Mouse (Mus musculus): ENCODE results near the gene Syp.

The Syp gene

GRCm38 (mm10) chrX:7638401-7639091, at the start of gene Syp:
Syp (plus strand) TSS chrX:7638471.
- DNase-seq (ENCODE audit: low read depth): no peak

DNA sequence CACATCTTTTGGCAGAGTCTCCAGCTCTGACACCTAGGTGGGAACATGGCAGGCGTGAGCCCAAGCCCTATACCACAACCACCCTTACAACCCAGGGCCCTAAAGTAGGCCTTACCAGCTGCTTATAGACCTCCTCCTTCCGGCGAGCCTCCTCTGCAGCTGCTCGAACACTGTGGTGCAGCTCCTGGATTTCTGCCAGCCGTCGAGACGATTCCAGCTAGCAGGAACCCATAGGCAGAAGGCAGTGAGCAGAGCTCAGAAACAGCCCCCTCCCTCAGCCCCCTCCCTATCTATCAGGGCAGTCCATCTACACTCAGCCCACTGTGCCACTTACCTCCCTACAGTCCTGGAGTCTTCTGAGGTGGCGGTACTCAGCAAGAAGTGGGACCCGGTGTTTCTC, 42.9 kb upstream of the Syp start:
- DNase-seq (ENCODE audit: low read depth): no peak

DNA sequence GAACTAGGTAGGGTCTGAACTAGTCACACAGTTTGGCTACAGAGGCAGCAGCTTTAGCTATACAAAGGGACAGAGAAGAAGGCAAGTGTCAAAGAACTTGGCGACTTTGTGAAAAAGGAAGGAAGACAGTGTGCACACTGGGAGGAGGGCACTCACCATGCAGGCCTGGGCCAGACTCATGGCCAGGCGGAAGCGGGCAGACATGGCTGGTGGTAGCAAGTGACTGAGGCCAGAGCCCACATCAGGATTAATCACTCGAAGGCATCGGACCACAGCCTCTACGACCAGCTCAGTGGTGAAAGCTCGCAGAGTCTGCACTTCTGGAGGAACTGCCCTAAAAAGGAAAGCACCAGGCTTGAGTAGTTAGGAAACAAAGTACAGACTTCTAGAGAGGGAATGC, 34.3 kb upstream of the Syp start:
- no peak for DNase-seq (ENCODE audit: low read depth)

- peak; percentile 62 for DNase-seq (ENCODE audit: low read depth)
Measured at GRCm38 (mm10) chrX:7604879-7605574, 33.2 kb upstream of the Syp start, which contains the start of gene Ccdc22. Ccdc22 (minus strand) TSS chrX:7605517.

DNA sequence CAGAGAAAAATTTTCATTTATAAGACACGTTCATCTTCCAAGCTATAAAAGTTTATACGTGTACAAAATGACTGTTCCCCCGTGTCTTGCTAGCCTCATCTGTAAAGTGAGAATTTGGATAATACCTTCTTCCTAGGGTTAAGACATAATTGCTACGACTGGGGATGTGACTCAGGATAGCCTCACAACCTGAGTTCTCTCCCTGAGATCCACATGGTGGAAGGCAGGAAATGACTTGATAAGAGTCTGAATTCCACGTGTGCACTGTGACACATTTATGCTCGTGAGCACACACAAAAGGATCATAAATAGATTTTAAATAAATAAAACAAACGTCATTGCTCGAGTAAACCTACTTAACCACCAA, 32.7 kb upstream of the Syp start:
- DNase-seq (ENCODE audit: low read depth): no peak

- DNase-seq (ENCODE audit: low read depth): no peak
Measured at GRCm38 (mm10) chrX:7606783-7607182, 31.5 kb upstream of the Syp start, which contains the start of gene Cacna1f. Cacna1f (plus strand) TSS chrX:7607083.

- no peak for DNase-seq (ENCODE audit: low read depth)
Measured at GRCm38 (mm10) chrX:7610035-7610434, 28.2 kb upstream of the Syp start.

- no peak for DNase-seq (ENCODE audit: low read depth)
Measured at GRCm38 (mm10) chrX:7610536-7611258, 27.6 kb upstream of the Syp start.

DNA sequence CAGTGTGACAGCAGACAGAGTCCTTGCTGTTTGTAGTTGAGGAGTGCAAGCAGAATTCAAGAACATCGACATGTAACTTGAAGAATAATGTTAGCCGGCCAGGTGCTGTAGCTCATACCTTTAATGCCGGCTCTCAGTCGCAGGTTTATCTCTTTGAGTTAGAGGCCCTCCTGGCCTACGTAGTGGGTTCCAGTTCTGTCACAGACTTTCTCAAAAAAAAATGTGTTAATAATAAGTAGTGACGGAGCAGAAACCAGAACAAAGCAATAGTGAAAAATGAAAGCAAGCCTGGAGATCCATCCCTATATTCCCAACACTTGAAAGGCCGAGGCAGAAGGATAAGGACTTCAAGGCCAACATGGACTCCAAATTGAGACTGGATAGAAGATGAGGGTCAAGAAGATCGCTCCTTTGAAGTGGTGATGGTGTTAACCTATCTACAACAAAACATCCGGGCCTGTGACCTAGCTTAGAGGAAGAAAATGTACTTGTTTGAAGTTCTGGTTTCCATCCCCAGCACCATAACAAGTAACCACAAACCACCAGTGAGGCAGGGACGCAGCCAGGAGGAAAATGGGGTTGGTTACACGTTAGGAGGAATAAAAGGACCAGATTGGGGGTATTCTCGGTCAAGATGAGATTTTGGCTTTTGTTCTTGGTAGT, 20.3 kb upstream of the Syp start:
- no peak for DNase-seq (ENCODE audit: low read depth)

GRCm38 (mm10) chrX:7632560-7632959, 5.7 kb upstream of the Syp start:
- no peak for DNase-seq (ENCODE audit: low read depth)

GRCm38 (mm10) chrX:7635101-7635500, 3.2 kb upstream of the Syp start:
- no peak for DNase-seq (ENCODE audit: low read depth)

DNA sequence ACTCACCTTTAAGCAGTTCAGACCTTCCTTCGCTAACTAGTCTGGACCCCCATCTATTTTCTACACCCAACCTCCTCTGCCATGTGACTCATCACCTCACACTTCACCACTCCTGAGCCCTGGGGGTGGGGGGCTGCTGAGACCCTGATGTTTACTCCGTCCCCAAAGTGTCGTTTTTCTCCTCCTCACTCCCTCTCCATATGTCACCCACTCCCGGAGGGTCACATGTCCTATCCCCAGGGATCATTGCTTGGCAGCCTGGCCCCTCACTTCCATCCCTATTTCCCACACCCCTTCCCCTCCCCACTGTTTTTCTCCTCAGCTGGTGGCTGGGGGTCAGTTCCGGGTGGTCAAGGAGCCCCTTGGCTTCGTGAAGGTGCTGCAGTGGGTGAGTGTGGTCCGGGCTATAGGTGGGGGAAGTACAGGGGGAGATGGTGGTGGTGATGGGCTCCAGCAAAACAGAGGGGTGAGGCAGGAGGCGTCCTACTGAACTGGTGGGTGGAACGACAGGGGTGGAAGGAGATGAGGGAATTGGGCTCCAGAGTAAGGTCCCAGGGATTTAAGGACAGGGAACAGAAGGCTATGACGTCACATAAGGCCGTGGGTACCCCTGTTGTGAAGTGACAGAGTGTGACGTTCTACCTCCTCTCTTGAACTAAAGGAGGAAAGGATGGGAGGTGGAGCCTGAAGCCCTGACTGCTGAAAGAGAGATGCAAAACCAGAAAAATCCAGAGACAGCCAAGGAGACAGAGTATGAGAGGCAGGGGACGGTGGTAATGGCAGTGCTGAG, 1.5 kb downstream of the Syp start:
- DNase-seq (ENCODE audit: low read depth): no peak

DNA sequence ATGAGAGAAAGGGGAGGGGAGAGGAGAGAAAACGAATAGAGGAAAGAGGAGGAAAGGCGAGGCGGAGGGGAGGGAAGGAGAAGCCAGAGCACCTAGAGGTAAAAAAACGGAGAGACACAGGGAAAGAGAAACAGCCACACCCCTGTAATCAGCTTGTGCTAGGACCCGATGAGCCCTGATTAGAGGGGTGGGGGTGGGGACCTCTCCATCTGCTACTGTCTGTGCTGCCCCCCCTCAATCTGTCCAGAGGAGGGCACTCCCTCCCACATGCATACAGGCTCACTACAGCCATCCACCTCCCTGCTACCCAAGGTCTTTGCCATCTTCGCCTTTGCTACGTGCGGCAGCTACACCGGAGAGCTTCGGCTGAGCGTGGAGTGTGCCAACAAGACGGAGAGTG, 2.5 kb downstream of the Syp start:
- DNase-seq (ENCODE audit: low read depth): no peak

DNA sequence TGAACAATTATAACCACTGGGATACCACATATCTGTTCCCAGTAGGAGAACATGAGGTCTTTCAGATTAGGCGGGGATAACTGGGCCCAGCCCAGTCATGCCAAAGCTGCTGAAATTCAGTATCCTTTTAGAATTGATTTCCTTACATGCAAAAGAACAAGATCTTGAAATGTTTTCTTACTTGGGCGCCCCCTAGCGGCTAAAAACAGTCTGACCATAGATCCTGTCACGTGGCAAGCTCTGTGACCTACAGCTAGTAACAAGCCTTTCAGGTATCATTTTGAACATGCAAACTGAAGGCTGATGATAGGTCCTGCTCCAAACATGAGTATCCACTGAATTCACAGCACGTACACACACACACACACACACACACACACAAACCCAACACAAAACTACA, 7.1 kb downstream of the Syp start:
- DNase-seq (ENCODE audit: low read depth): no peak

GRCm38 (mm10) chrX:7648671-7649304, 10.5 kb downstream of the Syp start:
- peak; percentile 94 for DNase-seq (ENCODE audit: low read depth)

GRCm38 (mm10) chrX:7657221-7657639, 19.0 kb downstream of the Syp start, which contains the start of gene Prickle3:
Prickle3 (plus strand) TSS chrX:7657260.
- no peak for DNase-seq (ENCODE audit: low read depth)

DNA sequence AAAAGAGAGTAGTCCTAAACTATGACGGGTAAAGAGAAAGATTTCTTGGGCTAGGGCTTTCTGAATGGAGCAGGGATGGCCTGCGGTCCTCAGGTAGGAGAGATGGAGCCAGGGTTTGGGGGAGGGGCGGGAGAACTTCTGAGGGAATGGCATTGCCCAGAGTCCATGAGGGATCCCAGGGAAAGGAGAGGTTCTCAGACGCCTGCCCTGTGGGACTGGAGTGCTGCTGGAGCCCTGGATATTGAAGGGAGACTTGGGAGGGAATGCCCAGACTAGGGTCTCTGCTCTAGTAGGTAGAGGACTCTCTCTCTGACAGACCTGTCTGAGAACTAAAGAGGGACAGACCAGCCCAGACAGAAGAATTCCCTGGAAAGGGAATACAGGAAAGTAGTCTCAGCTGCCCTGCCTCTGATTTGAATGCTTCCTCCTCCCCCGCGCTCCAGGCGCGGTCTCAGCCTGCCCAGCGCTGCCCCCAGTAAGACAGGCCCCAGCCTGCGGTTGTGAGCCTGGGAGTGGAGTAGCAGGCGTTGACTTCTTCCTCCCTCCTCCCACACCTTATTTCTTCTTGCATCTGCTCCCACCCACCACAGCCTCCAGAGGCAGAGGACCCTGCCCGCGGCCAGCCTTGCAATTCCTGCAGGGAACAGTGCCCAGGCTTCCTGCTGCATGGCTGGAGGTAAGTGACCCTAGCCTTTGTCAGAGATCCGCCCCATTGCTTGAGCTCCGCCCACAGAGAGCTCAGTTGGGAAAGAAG, 19.9 kb downstream of the Syp start:
- DNase-seq (ENCODE audit: low read depth): no peak

GRCm38 (mm10) chrX:7658785-7659589, 20.7 kb downstream of the Syp start:
- DNase-seq (ENCODE audit: low read depth): no peak

DNA sequence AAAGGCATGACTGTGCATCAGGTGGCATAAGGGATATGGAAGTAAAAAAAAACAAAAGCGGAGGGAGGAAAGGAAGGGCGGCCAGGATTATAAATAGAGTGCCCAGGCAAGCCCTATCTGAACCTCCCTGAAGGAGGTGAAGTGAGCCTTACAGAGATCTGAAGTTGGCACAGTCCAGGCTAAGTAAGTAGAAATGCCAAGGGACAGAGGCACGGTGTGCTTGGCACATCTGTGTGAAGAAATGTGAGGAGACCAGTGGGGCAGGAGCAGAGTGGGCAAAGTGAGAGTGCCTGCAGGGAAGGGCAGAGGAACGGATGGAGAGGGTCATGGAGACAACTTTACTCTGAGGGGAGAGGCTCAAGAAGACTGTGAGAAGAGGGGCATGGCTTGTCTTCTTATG, 22.8 kb downstream of the Syp start:
- DNase-seq (ENCODE audit: low read depth): no peak

DNA sequence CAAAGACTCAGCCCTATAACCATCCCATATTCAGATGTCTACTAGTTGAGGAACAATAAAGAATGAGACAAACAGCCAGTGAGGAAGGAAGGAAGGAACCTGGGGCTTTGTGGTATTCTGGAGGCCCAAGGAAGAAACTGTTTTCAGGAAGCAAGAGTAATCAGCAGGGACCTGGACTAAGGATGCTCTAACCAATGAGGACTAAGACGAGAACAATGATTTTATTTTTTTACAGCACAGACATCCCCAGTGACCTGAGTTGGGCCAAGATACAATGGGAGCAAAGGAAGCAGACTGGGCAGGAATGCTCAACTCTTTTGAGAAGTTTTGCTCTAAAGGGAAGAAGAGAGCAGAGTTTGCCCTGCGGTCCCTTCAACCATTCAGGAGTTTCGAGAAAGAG, 24.7 kb downstream of the Syp start:
- no peak for DNase-seq (ENCODE audit: low read depth)
